Mouse (Mus musculus) cerebellum, postnatal 10 days (tissue): Measurements from ENCODE around the gene Cacna2d3.

ENCODE experiments used
- DNase-seq, 2 experiments: peaks; one replicate each; pipeline ENCODE4 v3.0.0; 2021; ENCODE audit warnings: mixed read lengths in 2 of 2

Gene Cacna2d3

DNA sequence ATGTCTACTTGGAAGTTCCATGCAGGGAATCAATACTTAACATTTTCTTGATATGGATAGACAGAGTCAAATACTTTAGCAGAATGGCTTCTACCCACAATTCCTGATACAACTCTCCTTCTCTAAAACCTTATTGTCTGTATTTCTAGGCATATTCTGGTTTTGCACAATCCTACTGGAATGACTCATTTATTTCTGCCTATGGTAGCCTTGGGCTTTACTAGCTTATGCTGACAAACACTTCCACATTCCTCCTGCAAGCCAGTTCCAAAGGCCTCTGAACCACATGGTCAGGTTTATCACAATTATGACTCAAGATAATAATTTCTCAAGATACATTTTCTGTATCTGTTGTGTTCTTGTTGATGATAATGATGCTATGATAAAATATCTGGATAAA lies 336.2 kb downstream of the Cacna2d3 start:
- DNase-seq = no peak

DNA sequence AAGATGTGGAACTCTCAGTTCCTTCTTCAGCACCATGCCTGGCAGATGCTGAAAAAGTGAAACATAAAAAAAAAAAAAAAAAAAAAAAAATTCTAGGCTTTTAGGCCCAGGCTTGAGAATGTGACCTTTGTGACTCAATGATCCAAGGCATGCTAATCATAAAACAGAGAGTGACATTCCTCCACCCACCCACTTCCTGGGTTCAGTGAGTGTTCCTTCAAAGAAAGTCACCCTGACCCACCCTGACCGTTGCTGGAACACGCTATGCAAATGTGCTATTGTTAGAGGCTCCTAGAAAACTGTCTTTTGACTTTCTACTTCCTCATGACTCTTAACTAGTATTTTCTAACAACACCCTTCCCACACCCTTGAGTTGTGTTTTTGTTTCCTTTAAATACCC lies 338.9 kb downstream of the Cacna2d3 start:
- DNase-seq = no peak

DNA sequence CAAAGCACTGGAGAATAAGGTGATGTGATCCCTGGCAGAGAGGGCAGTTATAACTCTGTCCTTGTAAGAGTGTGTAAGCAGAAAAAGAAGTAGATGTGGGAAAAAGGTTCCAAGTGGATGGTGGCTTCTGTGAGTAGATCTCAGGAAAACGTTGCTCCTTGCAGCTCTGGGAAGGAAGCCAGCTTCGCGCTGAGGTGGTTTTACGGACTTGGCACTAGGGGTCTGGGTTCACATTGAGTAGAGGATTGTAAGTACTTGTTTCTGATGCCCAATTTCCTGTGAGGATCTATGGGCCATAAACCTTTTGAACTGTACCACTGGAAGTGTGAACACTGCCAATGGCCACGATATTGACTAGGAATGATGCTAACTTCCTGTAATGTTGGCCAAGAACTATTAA lies 354.8 kb downstream of the Cacna2d3 start:
- DNase-seq = peak; percentile 63 to 73

GRCm38 (mm10) chr14:29362448-29362847 lies 359.2 kb downstream of the Cacna2d3 start:
- DNase-seq = no peak

- no peak for DNase-seq
These were observed 371.0 kb downstream of the Cacna2d3 start for GRCm38 (mm10) chr14:29350627-29351026.

- no peak for DNase-seq
These were observed 380.1 kb downstream of the Cacna2d3 start for GRCm38 (mm10) chr14:29341581-29341980.

GRCm38 (mm10) chr14:29340728-29341127 lies 380.9 kb downstream of the Cacna2d3 start:
- no peak for DNase-seq

- no peak for DNase-seq
These were observed 386.8 kb downstream of the Cacna2d3 start for GRCm38 (mm10) chr14:29334897-29335296.

DNA sequence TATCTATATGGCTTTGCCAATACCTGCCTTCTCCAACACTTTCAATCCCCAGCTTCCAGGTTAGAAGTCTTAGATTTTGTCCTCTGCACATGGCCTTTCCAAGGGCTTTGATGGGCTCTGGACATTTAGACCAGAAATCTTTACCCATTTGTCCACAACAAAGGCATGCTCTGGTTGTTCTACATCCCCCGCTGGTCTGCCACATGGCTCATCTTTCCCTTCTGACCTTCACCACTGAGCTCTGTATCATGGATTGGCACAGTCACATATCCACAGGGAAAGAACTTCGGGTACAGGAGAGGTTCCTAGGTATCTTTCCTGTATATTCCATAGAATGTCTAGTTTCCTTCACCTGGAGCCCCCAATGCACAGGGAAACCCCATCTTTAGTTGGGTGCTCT lies 387.4 kb downstream of the Cacna2d3 start:
- DNase-seq = peak in 1 of 2 experiments; percentile 32

DNA sequence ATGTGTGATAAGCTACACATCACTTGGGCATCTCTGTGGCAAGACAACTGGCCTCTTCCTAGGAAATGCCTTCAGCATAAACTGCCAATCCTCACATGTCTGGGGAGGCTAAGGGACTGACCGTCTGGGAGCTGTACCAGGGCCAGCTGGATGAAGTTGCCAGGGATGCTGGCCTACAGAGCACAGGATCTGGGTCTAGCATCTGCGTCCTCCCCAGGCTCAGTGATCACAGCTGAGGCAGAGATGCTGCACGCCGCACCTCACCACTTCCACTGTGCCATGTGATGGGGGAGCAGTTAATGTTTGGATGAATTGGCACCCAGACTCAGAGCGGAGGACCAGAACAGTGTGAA lies 397.3 kb downstream of the Cacna2d3 start:
- DNase-seq = peak; percentile 91 to 95

- DNase-seq = peak; percentile 47 to 49
These were observed 397.8 kb downstream of the Cacna2d3 start for GRCm38 (mm10) chr14:29323718-29324429.

GRCm38 (mm10) chr14:29313431-29313830 lies 408.2 kb downstream of the Cacna2d3 start:
- DNase-seq = peak; percentile 52 to 67

GRCm38 (mm10) chr14:29305623-29306022 lies 416.0 kb downstream of the Cacna2d3 start:
- DNase-seq = peak; percentile 75 to 84

DNA sequence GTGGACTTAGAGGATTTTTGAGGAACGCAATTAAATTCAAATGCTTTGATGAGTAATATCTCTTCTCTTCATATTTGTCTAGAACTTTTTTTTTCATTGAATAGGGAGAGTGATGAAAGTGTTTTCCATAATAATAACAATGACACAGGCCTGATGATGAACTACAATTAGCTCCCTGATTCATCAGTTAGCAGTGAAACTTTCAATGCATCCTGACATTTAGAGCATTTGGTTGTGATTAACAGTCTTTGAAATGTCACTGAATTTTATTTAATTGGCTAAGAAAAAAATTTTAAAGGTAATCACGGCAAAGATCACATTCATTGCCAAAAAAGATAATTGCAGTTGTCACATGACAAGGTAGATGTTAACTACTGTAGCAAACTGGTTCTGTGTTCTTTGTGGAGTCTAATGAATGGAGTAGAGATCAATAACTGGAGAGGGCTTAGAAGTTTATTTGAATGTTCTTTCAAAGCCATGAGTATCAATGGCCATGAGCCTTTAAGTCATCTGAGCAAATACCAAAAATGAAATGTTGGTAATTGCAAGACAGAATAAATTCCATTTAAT lies 425.4 kb downstream of the Cacna2d3 start:
- no peak for DNase-seq

GRCm38 (mm10) chr14:29278901-29279300 lies 442.8 kb downstream of the Cacna2d3 start:
- peak; percentile 85 to 89 for DNase-seq

- DNase-seq = no peak
These were observed 443.3 kb downstream of the Cacna2d3 start for GRCm38 (mm10) chr14:29278401-29278800.

- no peak for DNase-seq
These were observed 444.0 kb downstream of the Cacna2d3 start for GRCm38 (mm10) chr14:29277701-29278100.

DNA sequence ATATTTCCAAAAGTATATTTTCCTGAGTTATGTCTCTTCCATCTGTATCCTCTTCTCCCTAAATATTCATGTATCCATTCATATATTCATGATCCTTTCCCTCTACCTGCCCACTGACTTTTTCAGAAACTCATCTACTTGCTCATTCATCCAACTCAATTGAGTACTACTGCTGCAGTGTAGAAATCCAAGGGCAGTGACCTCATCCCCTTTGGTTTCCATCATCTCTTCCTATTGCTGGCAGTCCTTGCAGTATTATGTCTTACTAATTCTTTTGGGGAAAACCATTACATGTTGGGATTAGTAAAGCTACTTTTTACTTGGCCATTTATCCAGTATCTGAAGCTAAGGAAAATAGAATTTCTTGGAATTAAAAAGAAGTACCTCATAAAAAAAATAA lies 447.8 kb downstream of the Cacna2d3 start:
- DNase-seq = no peak

GRCm38 (mm10) chr14:29270541-29270940 lies 451.1 kb downstream of the Cacna2d3 start:
- DNase-seq = no peak

- DNase-seq = no peak
These were observed 451.8 kb downstream of the Cacna2d3 start for GRCm38 (mm10) chr14:29269816-29270215.

GRCm38 (mm10) chr14:29268609-29269008 lies 453.1 kb downstream of the Cacna2d3 start:
- peak; percentile 54 for DNase-seq

DNA sequence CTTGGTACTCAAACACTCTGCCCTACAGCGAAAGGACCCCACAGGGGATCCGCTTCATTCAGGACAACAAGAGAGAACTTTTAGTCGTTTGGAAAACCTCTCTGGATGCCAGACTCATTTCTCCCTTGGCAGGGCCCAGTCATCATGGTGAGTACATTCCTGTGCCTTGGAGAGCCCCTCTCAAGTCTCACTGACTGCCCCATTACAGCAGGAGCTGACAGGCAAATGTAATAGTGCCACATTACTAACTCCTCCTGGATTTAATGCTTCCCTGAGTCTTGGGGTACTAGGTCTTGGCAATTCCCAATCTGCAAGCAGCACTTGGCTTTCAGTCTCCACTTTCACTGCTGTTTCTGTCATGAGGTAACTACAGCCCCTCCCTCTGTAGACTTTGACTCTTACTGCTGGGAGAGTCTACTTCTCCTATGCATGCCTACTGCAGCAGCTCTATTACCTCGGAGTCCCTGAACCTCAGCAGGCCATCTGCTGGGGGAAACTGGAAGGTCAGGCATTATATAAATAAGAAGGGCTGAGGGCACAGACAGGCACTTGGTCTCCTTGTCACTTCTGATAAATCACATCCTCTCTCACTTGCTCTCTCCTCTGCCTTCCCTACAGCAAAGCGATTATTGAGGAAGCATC lies 454.3 kb downstream of the Cacna2d3 start:
- DNase-seq = peak; percentile 75

- no peak for DNase-seq
These were observed 461.0 kb downstream of the Cacna2d3 start for GRCm38 (mm10) chr14:29260621-29261020.

DNA sequence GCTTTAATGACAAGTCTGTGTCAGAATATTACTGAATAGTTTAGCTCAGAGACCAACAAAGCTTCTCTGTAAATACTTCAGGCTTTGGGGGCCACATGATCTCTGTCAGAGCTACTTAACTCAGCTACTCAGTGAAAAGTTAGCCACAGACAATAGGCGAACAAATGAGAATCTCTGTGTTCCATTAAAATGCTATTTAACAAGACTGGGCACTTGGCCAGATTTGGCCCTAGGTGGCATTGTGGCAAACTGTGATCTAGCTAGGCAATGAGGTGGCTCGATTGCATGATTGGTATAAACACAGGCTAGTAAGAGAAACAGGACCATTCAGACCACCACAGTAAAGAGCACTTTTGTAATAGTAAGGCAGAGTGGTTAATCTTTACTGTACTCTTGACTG lies 478.1 kb downstream of the Cacna2d3 start:
- DNase-seq = peak; percentile 73 to 77
